Mouse (Mus musculus) small intestine, adult 2 months (tissue): ENCODE data around the gene Setd4.

Experiments
- CTCF ChIP-seq: fragments of 200-500 bp; IDR thresholded peaks from 2 replicates; pipeline ENCODE4 v1.5.1; 2012; ENCODE audit warnings: low read depth, mild to moderate bottlenecking, control low read depth, inconsistent platforms, low read length, moderate library complexity, mixed read lengths; ENCODE audit not compliant: insufficient replicate concordance, insufficient read length; ENCODE audit errors: extremely low read depth
- POLR2A ChIP-seq: fragments of 200-500 bp; IDR thresholded peaks from 2 replicates; pipeline ENCODE4 v1.6.1; 2012; ENCODE audit warnings: low read depth, mild to moderate bottlenecking, control low read depth, inconsistent platforms, low read length, moderate library complexity

GRCm38 (mm10) chr16:93627761-93628400, 24.0 kb upstream of the Setd4 start, which contains the start of gene Gm5678:
- no peak for TF ChIP-seq POLR2A
- no peak for TF ChIP-seq CTCF
